Mouse (Mus musculus): ENCODE measurements around the gene Lect2.

DNA sequence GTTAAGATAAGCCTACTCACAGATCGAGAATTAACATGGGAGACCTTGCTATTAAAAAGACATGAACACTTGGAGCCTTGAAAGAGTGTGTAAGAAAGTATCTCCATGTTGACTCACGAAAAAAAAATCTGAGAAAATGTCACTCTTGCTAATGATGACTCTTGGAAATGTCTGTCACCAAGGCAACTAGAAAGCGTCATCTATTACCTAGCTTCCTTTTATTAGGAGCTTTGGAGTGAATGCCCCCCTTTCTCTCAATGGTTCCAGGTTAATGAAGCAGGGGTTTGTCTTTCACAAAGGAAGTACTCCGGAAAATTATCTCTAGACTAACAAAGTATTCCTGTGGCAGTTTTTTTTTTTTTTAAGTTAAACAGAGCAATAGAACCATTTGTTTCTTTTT lies 32.0 kb downstream of the Lect2 start:
- TF ChIP-seq POLR2A (IDR thresholded peaks at IDR 0.05; ENCODE audit: low read depth, low read length) (no peak), CTCF (IDR thresholded peaks at IDR 0.05; ENCODE audit: borderline replicate concordance, insufficient read depth, low read length) (no peak)
